Mouse (Mus musculus): Measurements from ENCODE around the gene Scrt2.

- no peak for TF ChIP-seq CTCF (IDR thresholded peaks at IDR 0.05; ENCODE audit: low read depth, low read length)
- TF ChIP-seq POLR2AphosphoS5 (IDR thresholded peaks at IDR 0.05; ENCODE audit: insufficient replicate concordance, low read depth, low read length) = no peak
- TF ChIP-seq GATA1 (IDR thresholded peaks at IDR 0.05; ENCODE audit: borderline replicate concordance, low read length) = no peak
- no peak for TF ChIP-seq GATA2 (IDR thresholded peaks at IDR 0.05; ENCODE audit: borderline replicate concordance, low read depth, low read length)
- no peak for TF ChIP-seq TAL1 (conservative IDR thresholded peaks at IDR 0.05; ENCODE audit: low read depth, low read length)
Measured at GRCm38 (mm10) chr2:152040101-152040500, 41.2 kb upstream of the Scrt2 start.
